Mouse (Mus musculus) brain, adult 2 months (tissue): ENCODE measurements at regions not wholly inside any gene's neighbourhood (a gene's known extent, or its start where the extent isn't known, plus 50 kb on each side); places are given as distances from the start of the nearest gene placed in this dataset.
"Not testable (repeated sequence)": the region's sequence is repeated elsewhere in the genome, so short reads cannot be mapped to it uniquely, and the experiment has no call there.

Experiments used
- DNase-seq: peaks from one replicate; pipeline ENCODE4 v3.0.0; 2011; ENCODE audit warnings: low read depth, low spot score

DNA sequence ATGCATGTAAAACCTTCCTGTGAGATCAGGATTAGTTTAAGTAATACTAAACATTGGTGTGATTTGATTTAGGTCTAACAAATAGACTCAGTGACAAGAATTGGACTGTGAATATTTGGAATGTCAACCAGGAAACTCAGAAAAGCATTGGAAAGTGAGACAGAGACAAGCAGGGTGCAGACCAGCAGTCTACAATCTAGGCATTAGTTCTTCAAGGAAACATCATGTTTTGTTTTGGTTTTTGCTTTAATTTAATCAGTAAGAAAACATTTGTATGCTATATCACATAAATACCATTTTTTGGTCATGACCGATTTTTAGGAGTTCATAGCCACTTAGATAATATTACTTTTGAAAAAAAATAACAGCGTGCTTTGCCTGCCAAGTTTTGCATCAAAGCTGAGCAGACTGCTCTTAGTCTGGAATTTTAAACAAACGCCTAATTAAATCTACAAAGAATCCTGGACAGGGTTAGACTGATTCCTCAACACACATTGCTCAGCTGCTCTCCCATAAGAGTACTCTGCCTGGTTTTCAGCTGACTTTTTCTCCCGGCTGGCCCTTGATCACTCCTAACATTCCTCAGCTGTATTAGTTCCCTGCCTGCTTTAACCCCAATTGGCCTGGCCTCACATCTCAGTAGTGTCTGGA lies 396.5 kb upstream of the Kcnh7 start:
- DNase-seq = no peak

DNA sequence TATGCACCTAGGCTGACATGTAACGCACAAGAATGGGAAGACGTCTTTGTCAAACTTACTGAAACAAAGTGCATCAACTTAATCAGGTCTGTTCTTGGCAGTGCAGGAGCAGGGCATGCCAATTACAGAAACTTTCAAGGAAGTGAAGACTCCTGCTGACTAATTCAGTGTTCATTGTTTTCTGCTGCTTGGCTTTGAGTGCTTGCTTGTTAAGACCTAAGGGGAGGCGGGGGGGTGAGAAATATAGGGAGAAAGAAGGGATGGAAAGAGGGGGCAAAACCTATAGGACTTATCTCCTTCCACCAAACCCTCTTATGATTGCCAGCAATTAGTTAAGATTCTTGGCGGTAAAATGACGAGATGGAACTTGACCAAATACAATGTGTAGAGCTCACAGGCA lies 391.1 kb upstream of the Kcnh7 start:
- DNase-seq = no peak

GRCm38 (mm10) chr2:63574008-63574703 lies 390.1 kb upstream of the Kcnh7 start:
- DNase-seq = peak; percentile 17

DNA sequence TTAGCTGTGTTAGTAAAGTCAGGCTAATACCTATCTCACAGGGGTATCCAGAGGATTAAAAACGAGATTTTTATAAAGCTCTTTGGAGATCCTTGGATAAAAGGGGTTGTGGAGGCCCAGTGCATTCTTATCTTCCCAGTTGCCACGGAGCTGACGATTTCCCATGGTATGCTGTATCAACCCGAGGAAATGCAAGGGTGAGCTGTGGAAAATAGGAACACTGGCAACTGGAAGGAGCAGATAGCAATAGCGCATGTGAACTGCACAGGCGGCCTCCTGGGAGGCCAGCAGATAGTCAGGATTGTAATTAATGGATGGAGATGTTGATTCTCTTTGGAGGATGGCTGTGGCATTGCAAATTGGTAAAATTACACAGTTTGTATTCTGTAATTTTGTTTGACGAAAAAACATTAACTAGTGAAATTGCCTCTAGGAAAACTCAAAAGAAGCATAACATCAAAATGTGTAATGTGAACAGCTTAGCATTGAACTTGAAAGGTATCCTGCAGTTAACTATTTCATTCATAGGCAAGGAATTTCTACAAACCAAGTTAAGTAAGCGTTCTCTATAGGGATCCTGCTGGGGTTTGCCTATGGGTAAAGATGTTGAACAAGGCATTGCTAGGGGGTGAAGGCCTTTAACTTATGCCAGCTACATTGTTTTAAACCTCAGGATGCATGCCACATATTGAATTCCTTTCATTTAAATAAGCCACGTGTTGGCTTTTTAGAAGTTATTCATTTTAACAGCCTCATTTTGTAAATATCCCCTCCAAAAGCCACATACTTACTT lies 389.1 kb upstream of the Kcnh7 start:
- no peak for DNase-seq

DNA sequence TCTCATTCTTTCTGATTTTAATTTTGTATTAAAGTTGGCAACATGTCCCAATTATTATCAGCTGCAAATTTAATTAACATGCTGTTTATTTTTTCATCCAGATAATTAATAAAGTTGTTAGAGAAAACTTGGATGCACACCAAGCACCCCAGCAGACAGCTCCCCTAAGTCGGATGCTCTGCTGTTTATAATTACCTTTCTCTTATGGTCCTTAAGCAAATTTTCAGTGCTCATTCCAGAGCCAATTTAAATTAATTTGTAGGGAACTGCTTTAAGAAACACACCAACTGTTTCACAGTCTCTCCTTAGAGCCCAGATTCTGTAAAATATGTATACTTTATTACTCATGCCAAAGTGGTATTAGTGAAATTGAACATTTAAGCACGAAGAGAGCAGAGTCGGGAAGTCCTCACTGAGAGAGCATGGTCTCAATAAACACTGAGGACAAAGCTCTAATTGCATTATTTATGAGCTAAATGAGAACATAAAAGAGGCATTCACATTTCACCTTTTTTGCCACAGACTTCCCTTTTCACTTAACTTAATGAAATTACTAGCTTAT lies 372.9 kb upstream of the Kcnh7 start:
- peak; percentile 2 for DNase-seq

GRCm38 (mm10) chr2:63541836-63542235 lies 357.7 kb upstream of the Kcnh7 start:
- DNase-seq = not testable (repeated sequence)

DNA sequence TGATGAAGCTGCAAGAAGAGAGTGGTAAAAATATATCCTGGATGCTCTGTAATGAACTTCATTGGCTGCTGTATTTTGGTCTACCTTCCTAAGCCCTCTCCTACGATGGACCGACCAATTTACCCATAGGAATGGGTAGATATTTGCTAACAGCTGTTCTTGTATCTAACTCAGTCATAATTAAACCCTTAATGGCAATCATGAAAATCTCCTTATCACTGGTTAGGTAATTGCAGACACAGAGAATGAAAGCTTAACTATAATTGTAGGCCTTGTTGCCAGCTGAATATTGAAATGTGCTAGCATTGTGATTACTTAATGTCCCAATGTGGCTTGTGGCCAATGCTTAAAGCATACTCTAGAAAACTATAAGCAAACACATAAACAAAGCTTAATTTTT lies 334.4 kb upstream of the Kcnh7 start:
- no peak for DNase-seq

GRCm38 (mm10) chr2:63513554-63514226 lies 329.6 kb upstream of the Kcnh7 start:
- DNase-seq = peak; percentile 39

GRCm38 (mm10) chr2:63503939-63504338 lies 319.9 kb upstream of the Kcnh7 start:
- peak; percentile 70 for DNase-seq

DNA sequence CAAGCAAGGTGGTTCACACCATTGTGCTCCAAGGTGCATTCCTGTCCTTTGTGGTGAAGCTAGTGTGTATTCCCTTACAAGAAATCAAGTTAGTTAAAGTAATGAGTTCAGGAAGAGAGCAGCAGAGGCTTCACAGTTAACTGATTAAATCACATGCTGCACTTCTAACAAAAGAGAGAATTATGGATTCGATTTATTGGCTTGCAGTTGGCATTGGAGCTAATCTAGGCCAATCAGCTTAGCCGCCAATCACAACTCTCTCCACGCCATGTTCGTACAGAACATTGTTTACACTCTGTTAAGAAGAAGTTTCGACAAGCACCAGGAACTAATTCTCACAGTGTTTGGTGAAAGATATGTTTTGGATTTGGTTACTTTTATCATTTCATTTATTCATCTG lies 292.3 kb upstream of the Kcnh7 start:
- DNase-seq = no peak

DNA sequence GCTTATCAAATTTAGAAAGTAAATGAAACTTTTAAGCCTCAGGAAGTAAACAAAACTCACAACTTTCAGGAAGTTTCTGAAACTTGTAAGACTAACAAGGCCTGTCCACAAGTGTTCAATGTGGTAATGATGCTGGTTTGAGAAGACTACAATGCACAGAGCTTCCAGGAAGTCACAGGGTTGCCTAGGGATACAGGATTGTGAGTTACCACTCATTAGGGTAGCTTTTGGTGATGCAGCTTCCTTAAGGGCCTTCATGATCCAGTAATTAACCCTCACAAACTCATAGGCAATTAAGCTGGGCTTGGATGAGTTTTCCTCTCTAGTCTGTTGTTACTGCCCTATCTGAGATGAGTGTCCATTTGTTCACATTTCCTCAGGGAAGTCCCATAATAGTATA lies 291.2 kb upstream of the Kcnh7 start:
- no peak for DNase-seq

DNA sequence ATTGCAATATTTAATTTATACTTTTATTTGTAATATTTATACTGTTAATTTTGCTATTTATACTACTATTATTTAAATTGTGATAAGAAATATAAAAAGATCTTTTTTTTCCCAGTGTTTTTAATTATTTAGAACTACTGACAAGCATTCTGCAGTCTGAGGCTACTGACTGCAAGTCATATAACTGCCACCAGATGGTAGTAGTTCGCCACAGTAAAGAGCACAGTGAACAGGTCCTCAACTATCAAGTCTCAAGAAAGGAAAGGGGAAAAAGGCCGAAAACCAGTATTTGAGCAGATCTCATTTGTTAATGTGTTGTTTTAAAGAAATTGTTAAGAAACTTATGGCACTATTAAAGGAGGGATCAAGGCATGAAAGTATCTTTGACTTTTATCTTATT lies 289.6 kb upstream of the Kcnh7 start:
- peak; percentile 82 for DNase-seq

GRCm38 (mm10) chr2:63472248-63472647 lies 288.2 kb upstream of the Kcnh7 start:
- DNase-seq = no peak

DNA sequence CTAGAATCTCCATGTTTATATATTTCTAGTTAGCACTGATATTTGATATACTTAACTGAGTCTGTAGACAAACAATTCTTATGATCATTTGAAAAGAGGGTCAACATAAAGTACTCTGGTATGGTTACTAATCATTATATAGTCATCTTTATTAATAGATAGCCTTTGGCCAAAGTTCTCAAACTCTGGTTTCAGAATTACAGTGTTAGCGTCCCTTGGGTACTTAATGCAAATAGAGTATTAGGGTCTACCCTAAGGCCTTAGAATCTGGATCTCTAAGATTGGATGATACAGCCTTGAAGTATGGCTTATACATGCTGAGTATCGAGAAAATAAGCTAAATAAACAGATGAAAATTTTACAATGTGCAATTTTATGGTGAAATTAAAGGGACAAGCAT lies 275.0 kb upstream of the Kcnh7 start:
- no peak for DNase-seq

- peak; percentile 88 for DNase-seq
Observed at GRCm38 (mm10) chr2:63454263-63455011, 270.4 kb upstream of the Kcnh7 start.

- peak; percentile 79 for DNase-seq
Observed at GRCm38 (mm10) chr2:63452891-63453290, 268.8 kb upstream of the Kcnh7 start.

DNA sequence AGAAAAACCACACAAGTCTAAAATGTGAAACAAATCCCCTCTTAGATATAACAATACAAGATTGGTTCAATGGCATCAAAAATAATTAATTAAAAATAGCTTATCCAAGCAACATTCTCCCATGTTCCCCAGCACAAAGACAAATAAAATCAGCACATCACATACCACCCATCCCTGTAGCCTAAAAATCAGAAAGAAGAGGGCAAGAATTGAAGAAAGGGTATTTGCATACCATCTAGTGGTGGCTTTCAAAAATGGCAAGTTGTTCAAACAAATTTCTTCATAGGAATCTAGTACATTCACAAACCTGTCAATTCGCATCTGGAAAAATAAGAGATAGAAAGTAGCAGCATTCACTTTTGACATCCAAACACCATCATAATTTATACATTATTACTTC lies 268.1 kb upstream of the Kcnh7 start:
- peak; percentile 58 for DNase-seq

GRCm38 (mm10) chr2:63434327-63434726 lies 250.2 kb upstream of the Kcnh7 start:
- peak; percentile 33 for DNase-seq

- no peak for DNase-seq
Observed at GRCm38 (mm10) chr2:63405405-63405804, 221.3 kb upstream of the Kcnh7 start.
